In genomic region chr8:84813059-84813458, GRCm38 (mm10) we compare ENCODE assay signal across 8 mouse cellular contexts. TPM values are rescaled to one million over a fixed set of nuclear protein-coding genes. Genes with fewer than 3 reads are reported as not detected.
DNase-seq lines count a peak whose midpoint lies in the region; ATAC-seq and TF ChIP-seq lines count a peak whose summit lies in the region.

No protein-coding gene starts in this region.

- peak; percentile 74 for DNase-seq in R1 (ENCODE audit: low read depth, low spot score)
- DNase-seq in cerebellum, postnatal 10 days = peak; percentile 94 to 96
- peak; percentile 83 for DNase-seq in gastrocnemius, adult 2 months
- peak; percentile 79 to 86 for DNase-seq in kidney, postnatal 25 days
- peak; percentile 91 for DNase-seq in lung, postnatal 10 days
- DNase-seq in right cerebral cortex, adult 18-20 months = peak; percentile 84
- peak; percentile 67 for DNase-seq in urinary bladder, adult 2 months (ENCODE audit: low spot score)

- no peak overlapping the region for H3K4me3 ChIP-seq in gastrocnemius, adult 2 months

- peak; percentile 80 for ATAC-seq in CD4-positive, CD25-positive, alpha-beta regulatory T cell, adult 4 months

- H3K27ac ChIP-seq in gastrocnemius, adult 2 months = peak overlapping the region; percentile 53

- TF ChIP-seq CTCF in gastrocnemius, adult 2 months (IDR thresholded peaks at IDR 0.05) = peak; percentile 86

- intact Hi-C loops in gastrocnemius, adult 2 months (cut with DNase I) = loop anchor here (2.0 to 5.0 kb wide), 3 partner anchors 74 to 221 kb away; no protein-coding TSS in a partner anchor

RNA-seq across cellular contexts. Expression of gene Dand5, which starts 9.6 kb away (rescaled TPM):
- polyA plus RNA-seq in CD4-positive, CD25-positive, alpha-beta regulatory T cell, adult 4 months (2017; shearing (Covaris generic)) = 1 to 10 TPM; 4.9 to 7.6 TPM
- 10 to 100 TPM; 10.2 to 14.3 TPM for total RNA-seq in gastrocnemius, adult 2 months (2021)
- polyA plus RNA-seq in urinary bladder, adult 2 months (2012; rRNA removed) = 4.7 and 4.8 TPM in 2 replicates

RNA-seq across cellular contexts. Expression of gene Nfix, which starts 12.9 kb away (rescaled TPM):
- polyA plus RNA-seq in CD4-positive, CD25-positive, alpha-beta regulatory T cell, adult 4 months (2017; shearing (Covaris generic)) = 1 to 10 TPM; 2.8 to 7.2 TPM
- 100 to 1,000 TPM; 465 to 558 TPM for total RNA-seq in gastrocnemius, adult 2 months (2021)
- polyA plus RNA-seq in urinary bladder, adult 2 months (2012; rRNA removed) = 21.7 and 77.0 TPM in 2 replicates

RNA-seq across cellular contexts. Expression of gene Gadd45gip1, which starts 18.3 kb away (rescaled TPM):
- polyA plus RNA-seq in CD4-positive, CD25-positive, alpha-beta regulatory T cell, adult 4 months (2017; shearing (Covaris generic)) = 10 to 100 TPM; 14.3 to 16.4 TPM
- total RNA-seq in gastrocnemius, adult 2 months (2021) = 10 to 100 TPM; 16.2 to 30.4 TPM
- 22.0 and 22.2 TPM in 2 replicates for polyA plus RNA-seq in urinary bladder, adult 2 months (2012; rRNA removed)

RNA-seq across cellular contexts. Expression of gene Rad23a, which starts 27.4 kb away (rescaled TPM):
- 100 to 1,000 TPM; 139 to 160 TPM for polyA plus RNA-seq in CD4-positive, CD25-positive, alpha-beta regulatory T cell, adult 4 months (2017; shearing (Covaris generic))
- 100 to 1,000 TPM; 159 to 172 TPM for total RNA-seq in gastrocnemius, adult 2 months (2021)
- polyA plus RNA-seq in urinary bladder, adult 2 months (2012; rRNA removed) = 63.3 and 69.9 TPM in 2 replicates

RNA-seq across cellular contexts. Expression of gene Calr, which starts 33.7 kb away (rescaled TPM):
- polyA plus RNA-seq in CD4-positive, CD25-positive, alpha-beta regulatory T cell, adult 4 months (2017; shearing (Covaris generic)) = 100 to 1,000 TPM; 250 to 281 TPM
- total RNA-seq in gastrocnemius, adult 2 months (2021) = 100 to 1,000 TPM; 149 to 205 TPM
- polyA plus RNA-seq in urinary bladder, adult 2 months (2012; rRNA removed) = 362 and 430 TPM in 2 replicates
